Mouse (Mus musculus): ENCODE measurements around the gene Nat9. TPM values are rescaled to one million over a fixed set of nuclear protein-coding genes. Genes with fewer than 3 reads are reported as not detected.
A peak's percentile ranks its signal among the peaks of the same experiment; 100 is the strongest.

The Nat9 gene
- 36.2 and 36.9 TPM in 2 replicates for polyA plus RNA-seq (2012; rRNA removed)

GRCm38 (mm10) chr11:115187693-115188092 is at the start of gene Nat9:
Gene Nat9, minus strand, starts transcription at chr11:115187859.
- no peak for DNase-seq (ENCODE audit: extremely low spot score in 1 of 2, low spot score in 1 of 2)

GRCm38 (mm10) chr11:115236570-115236969 is 48.9 kb upstream of the Nat9 start:
- no peak for DNase-seq (ENCODE audit: extremely low spot score in 1 of 2, low spot score in 1 of 2)

GRCm38 (mm10) chr11:115234320-115235044 is 46.8 kb upstream of the Nat9 start:
- no peak for DNase-seq (ENCODE audit: extremely low spot score in 1 of 2, low spot score in 1 of 2)

GRCm38 (mm10) chr11:115233526-115234290 is 46.0 kb upstream of the Nat9 start:
- DNase-seq (ENCODE audit: extremely low spot score in 1 of 2, low spot score in 1 of 2), result peak; percentile 34 to 52

- no peak for DNase-seq (ENCODE audit: extremely low spot score in 1 of 2, low spot score in 1 of 2)
These were observed 45.2 kb upstream of the Nat9 start for GRCm38 (mm10) chr11:115232889-115233288.

- no peak for DNase-seq (ENCODE audit: extremely low spot score in 1 of 2, low spot score in 1 of 2)
These were observed 44.3 kb upstream of the Nat9 start for GRCm38 (mm10) chr11:115231924-115232323.

DNA sequence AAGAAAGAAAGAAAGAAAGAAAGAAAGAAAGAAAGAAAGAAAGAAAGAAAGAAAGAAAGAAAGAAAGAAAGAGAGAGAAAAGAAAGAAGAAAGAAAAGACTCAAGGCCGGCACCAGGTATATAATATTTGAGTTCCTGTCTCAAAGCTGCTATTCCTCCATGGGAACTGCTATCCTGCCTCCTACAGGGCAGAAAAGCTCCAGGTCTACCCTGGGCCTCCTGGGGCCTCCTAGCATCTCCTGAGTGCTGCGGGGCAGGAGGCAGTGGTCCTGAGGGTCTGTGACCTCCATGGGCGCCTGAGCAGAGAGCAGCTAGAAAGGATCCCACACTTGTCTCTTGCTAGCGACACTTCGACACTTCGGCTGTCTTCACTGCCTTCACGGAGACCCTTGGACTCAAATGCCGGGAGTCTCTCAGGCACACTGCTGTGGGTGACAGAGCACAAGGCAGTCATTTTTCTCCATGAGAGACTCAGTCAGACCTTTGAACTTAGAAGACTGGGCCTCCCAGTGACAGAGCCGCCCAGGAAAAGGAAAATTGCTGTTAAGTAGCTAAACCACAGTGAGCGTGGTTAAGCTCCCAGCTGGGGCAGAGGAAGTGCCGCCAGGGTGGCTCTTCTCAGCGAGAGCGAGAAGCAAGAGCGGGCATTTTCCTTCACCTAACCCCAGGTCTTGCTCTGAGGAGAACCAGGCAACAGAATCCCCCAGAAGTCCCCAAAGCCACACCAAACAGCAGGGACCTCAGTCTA is 43.7 kb upstream of the Nat9 start:
- DNase-seq (ENCODE audit: extremely low spot score in 1 of 2, low spot score in 1 of 2), result no peak

DNA sequence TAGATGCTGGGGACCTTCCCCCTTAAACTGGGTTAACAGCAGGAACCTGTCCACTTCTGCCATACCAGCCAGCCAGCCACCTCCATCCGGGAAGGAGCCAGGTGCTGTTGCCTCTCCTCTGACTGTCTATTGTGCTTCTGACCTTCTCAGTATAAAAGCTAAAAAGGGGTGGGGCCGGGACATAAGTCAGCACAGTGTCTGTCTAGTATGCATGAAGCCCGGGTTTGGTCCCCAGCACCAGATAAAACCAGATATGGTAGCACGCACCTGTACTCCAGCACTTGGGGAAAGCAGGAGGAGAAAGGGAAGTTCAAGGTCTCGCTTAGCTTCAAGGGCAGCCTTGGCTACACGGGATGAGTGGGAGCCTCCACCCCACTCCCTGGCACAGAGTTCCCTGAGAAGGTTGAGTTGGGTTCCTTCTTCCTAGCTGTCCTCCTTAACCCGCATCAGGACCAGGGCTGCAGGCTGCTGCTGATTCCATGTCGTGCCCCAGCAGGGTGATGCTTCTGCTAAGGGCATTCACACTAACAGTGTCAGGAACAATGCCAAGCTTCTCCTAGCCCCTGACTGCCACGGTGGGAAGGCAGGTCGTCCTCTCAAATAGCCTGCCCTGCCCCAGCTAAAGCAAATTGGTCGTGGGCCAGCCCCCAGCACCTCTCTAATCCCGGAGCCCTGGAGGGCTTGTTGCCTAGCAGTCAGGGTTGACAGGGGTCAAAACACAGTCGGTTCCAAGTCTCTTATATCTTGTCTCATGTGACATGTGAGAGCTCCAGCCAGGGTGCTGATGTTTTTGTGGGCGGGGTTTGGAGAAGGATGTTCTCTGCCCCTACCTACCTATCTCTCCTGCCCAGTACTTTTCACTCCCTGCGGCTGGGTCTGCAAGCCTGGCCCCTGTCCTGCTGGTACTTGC is 41.6 kb upstream of the Nat9 start:
- no peak for DNase-seq (ENCODE audit: extremely low spot score in 1 of 2, low spot score in 1 of 2)

GRCm38 (mm10) chr11:115228430-115228829 is 40.8 kb upstream of the Nat9 start:
- no peak for DNase-seq (ENCODE audit: extremely low spot score in 1 of 2, low spot score in 1 of 2)

DNA sequence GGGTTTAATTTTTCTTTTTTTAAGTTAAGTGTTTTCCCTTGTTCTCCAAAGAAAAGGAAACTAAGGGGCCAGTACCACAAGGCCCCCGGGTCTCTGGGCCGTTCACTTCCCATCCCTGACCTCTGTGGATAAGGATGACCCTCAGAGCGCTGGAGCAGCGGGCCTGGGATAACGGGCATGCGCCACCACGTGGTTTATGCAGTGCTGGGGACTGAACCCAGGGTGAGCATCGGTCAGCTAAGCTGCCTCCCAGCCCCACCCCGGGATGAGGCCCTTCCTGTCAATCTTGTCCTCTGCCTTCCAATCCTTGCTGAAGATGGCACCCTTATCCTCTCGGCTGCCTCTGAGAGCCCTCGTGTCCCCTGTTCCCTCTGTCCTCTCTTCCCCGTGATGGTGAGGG is 40.0 kb upstream of the Nat9 start:
- DNase-seq (ENCODE audit: extremely low spot score in 1 of 2, low spot score in 1 of 2), result no peak

DNA sequence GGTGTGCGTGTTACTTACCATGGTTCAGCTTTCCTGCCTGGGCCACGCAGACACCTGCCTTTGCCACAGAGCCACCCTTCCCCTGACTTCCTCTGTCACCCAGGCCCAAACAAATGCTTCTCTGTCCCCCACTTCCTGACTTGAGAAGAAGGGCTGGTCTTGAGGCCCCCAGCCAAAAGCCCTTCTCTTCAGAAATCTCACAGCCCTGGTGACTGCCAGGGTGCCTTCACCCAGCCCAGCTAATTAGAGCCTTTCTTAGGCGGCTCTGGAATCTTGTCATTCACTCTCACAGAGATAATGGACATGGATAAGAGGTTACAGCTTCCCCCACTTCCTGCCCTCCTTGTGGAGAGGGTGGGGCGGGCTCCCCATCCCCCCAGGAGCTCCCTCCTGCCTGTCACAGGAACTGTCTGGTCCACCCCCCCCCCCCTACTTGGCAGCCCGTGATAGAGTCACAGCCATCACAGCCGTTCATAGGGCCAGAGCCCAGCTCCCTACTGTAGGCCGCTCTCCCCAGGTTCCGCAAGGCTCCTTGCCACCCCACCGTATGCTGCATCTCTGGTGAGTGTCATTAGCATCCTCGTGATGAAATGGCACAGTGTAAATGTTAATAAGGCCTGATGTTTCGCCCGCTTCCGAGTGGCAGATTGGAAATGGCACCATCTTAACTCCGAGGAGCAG is 39.3 kb upstream of the Nat9 start:
- no peak for DNase-seq (ENCODE audit: extremely low spot score in 1 of 2, low spot score in 1 of 2)

DNA sequence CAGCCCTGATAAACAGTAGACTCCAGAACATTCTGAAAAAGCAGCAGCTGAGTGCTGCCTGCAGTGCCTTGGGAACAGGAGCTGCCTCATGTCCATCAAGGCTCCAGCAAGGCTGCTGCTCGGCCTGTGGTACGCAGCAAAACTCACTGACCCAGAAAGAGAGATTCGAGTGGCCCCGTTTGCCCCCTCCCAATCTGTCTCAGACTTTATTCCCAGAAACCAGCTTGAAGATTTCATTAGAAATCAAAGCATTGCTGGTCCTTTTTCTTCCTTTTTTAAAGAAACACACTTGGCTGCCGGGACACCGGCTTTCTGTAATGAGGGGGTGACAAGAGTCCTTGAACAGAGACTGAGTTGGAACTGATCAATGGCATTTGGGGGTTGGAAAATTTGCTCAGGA is 37.6 kb upstream of the Nat9 start:
- DNase-seq (ENCODE audit: extremely low spot score in 1 of 2, low spot score in 1 of 2), result no peak

DNA sequence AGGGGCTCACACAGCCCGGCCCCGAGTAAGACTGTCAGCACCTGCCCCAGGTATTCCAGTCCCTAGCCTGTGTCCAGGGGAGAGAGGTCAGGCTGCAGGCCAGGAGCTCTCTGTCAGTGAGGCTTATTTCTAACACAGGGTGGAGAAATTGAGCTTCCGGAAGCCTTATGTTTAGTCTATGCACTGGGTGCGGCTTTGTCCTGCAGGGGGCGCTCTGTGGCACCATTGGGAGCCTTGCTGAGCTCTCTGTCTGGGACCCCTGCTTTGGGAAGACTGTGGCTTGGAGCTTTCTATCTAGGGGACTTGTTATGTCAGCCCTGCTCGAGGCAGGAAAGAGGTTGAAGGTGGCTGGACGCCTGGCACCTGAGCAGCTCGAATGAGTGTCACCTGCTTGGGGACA is 37.2 kb upstream of the Nat9 start:
- DNase-seq (ENCODE audit: extremely low spot score in 1 of 2, low spot score in 1 of 2), result peak in 1 of 2 experiments; percentile 63

GRCm38 (mm10) chr11:115223877-115224276 is 36.2 kb upstream of the Nat9 start:
- no peak for DNase-seq (ENCODE audit: extremely low spot score in 1 of 2, low spot score in 1 of 2)

DNA sequence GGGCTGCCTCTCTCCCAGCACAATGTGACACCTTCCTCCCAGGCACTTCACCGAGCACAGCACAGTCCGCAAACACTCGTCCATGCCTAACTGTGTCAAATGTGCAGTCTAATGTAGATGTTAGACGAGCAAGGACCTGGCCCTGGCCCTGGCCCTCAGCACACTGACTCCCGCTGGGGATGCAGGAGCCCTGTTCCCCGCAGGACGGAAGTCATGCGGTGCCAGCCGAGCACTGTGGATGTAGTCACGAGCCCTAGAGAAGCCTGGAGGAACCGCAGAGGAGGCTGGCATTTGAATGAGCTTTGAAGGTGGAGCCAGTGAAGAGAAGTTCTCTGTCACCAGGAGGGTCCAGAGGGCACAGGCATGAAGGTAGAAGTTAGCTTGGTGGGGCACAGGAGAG is 35.8 kb upstream of the Nat9 start:
- DNase-seq (ENCODE audit: extremely low spot score in 1 of 2, low spot score in 1 of 2), result no peak

DNA sequence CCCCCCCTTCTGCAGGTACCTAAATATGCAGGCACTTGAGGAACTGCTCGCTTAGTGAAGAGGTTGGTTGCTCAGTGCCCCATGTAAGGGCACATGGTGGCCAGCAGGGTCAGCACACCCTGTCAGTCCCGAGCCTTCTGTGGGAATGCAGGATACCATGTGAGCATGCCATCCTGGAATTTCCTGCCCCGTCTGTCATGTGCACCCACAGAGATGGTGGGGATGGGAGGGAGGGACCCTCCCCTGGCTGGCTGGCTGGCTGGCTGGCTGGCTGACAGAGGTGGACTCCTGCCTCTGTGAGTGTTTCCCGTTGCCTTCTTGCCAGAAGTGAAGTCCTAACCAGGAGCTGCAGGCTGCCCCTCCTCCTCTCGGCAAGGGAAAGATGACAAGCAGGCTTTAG is 34.9 kb upstream of the Nat9 start:
- no peak for DNase-seq (ENCODE audit: extremely low spot score in 1 of 2, low spot score in 1 of 2)

GRCm38 (mm10) chr11:115222077-115222476 is 34.4 kb upstream of the Nat9 start:
- no peak for DNase-seq (ENCODE audit: extremely low spot score in 1 of 2, low spot score in 1 of 2)

DNA sequence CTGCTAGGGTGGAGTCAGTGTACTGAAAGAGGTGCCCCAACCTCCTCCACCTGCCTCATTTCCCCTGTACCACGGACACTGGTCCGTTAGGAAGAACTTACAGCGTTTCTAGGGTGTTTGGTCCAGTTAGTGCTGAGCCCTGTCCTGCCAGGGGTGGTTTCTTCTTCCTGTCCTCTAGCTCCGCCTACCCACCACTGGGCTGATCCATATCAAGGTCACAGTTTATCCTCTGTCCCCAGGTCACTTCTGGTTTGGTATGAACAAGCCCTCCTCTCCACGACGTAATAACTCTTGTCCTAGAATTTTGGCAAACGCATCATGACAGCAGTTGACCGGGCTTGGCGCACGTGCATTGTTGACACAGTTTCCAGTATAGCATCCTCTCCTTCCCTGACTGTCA is 32.0 kb upstream of the Nat9 start:
- no peak for DNase-seq (ENCODE audit: extremely low spot score in 1 of 2, low spot score in 1 of 2)

GRCm38 (mm10) chr11:115219263-115219662 is 31.6 kb upstream of the Nat9 start:
- no peak for DNase-seq (ENCODE audit: extremely low spot score in 1 of 2, low spot score in 1 of 2)
